Mouse (Mus musculus) heart, postnatal 14 days (tissue): ENCODE measurements around the gene Bclaf1. TPM values are rescaled to one million over a fixed set of nuclear protein-coding genes. Genes with fewer than 3 reads are reported as not detected.

Experiments
- microRNA-seq, 2 experiments: library from miRNA; unstranded; fragments of <30 nt; microRNA quantifications; one replicate each; pipeline ENCODE4 v1.2.0; 2021 to 2022
- total RNA-seq, 2 experiments: library from RNA; stranded (reverse); gene quantifications; 2 replicates each; pipeline ENCODE4 v1.2.3; 2021

The Bclaf1 gene
- total RNA-seq, 2 experiments from 2014 or later = 68.4 to 68.7 TPM

Small RNA genes within 50 kb of the gene (microRNA-seq; reads per million reads assigned to microRNA genes)
- 0 reads per million in 2 experiments for gene Mir6413

Other genes starting within 250 kb of the Bclaf1 start
- 10 to 100 TPM; 17.4 to 20.9 TPM for gene Map7, start 164.0 kb upstream of the Bclaf1 start, total RNA-seq
- gene Mtfr2, start 35.3 kb downstream of the Bclaf1 start, total RNA-seq = 1 to 10 TPM in 1 of 2 experiments, under 1 TPM in 1; 0.72 to 1.2 TPM